Mouse (Mus musculus): Measurements from ENCODE around the gene Snap29. TPM values are rescaled to one million over a fixed set of nuclear protein-coding genes. Genes with fewer than 3 reads are reported as not detected.

Gene Snap29
- polyA plus RNA-seq, 1 experiment from 2014 or later, result 6.6 TPM

Other genes starting within 250 kb of the Snap29 start
- gene Ube2l3, start 203.3 kb upstream of the Snap29 start, polyA plus RNA-seq (2014; fragmentation: Nextera tagmentation; extraction: Ambion mirVana), result 376 and 405 TPM in 2 replicates
- gene Rimbp3, start 197.4 kb upstream of the Snap29 start, polyA plus RNA-seq (2014; fragmentation: Nextera tagmentation; extraction: Ambion mirVana), result 0.27 and 0.37 TPM in 2 replicates
- 4.0 and 4.3 TPM in 2 replicates for gene Hic2, start 172.4 kb upstream of the Snap29 start, polyA plus RNA-seq (2014; fragmentation: Nextera tagmentation; extraction: Ambion mirVana)
- 10.2 and 11.1 TPM in 2 replicates for gene Tmem191c, start 129.9 kb upstream of the Snap29 start, polyA plus RNA-seq (2014; fragmentation: Nextera tagmentation; extraction: Ambion mirVana)
- gene Serpind1, start 74.6 kb upstream of the Snap29 start, polyA plus RNA-seq (2014; fragmentation: Nextera tagmentation; extraction: Ambion mirVana), result 0.14 and 0.16 TPM in 2 replicates
- gene Pi4ka, start 328 bp downstream of the Snap29 start, polyA plus RNA-seq (2014; fragmentation: Nextera tagmentation; extraction: Ambion mirVana), result 32.6 and 41.1 TPM in 2 replicates
- gene Crkl, start 46.0 kb downstream of the Snap29 start, polyA plus RNA-seq (2014; fragmentation: Nextera tagmentation; extraction: Ambion mirVana), result 59.6 and 77.9 TPM in 2 replicates
- 0.61 and 1.7 TPM in 2 replicates for gene Aifm3, start 83.6 kb downstream of the Snap29 start, polyA plus RNA-seq (2014; fragmentation: Nextera tagmentation; extraction: Ambion mirVana)
- gene Lztr1, start 102.7 kb downstream of the Snap29 start, polyA plus RNA-seq (2014; fragmentation: Nextera tagmentation; extraction: Ambion mirVana), result 57.9 and 81.4 TPM in 2 replicates
- gene Thap7, start 125.2 kb downstream of the Snap29 start, polyA plus RNA-seq (2014; fragmentation: Nextera tagmentation; extraction: Ambion mirVana), result 49.1 and 51.1 TPM in 2 replicates
- 0.12 TPM in 1 of 2 replicates, not detected in the other for gene Lrrc74b, start 155.3 kb downstream of the Snap29 start, polyA plus RNA-seq (2014; fragmentation: Nextera tagmentation; extraction: Ambion mirVana)
- gene P2rx6, start 155.9 kb downstream of the Snap29 start, polyA plus RNA-seq (2014; fragmentation: Nextera tagmentation; extraction: Ambion mirVana), result 0.27 and 0.37 TPM in 2 replicates
- gene Slc7a4, start 177.2 kb downstream of the Snap29 start, polyA plus RNA-seq (2014; fragmentation: Nextera tagmentation; extraction: Ambion mirVana), result 4.3 and 6.6 TPM in 2 replicates
- gene Smpd4, start 213.4 kb downstream of the Snap29 start, polyA plus RNA-seq (2014; fragmentation: Nextera tagmentation; extraction: Ambion mirVana), result 33.4 and 54.9 TPM in 2 replicates
- 7.0 and 8.6 TPM in 2 replicates for gene Ccdc74a, start 240.5 kb downstream of the Snap29 start, polyA plus RNA-seq (2014; fragmentation: Nextera tagmentation; extraction: Ambion mirVana)

All from kidney, embryonic 14.5 days (tissue).